Mouse (Mus musculus) C2C12 (cell line): ENCODE data around the gene Fut11.

Source experiments
- CEBPB ChIP-seq: IDR thresholded peaks from one replicate; pipeline ENCODE4 v1.6.1; 2011; ENCODE audit warnings: low read depth, mild to moderate bottlenecking, control low read depth, moderate library complexity
- CTCF ChIP-seq: IDR thresholded peaks from one replicate; pipeline ENCODE4 v1.5.1; 2011; ENCODE audit not compliant: control insufficient read depth, insufficient read depth, insufficient read length
- MAX ChIP-seq: IDR thresholded peaks from one replicate; pipeline ENCODE4 v1.6.1; 2011; ENCODE audit warnings: mild to moderate bottlenecking, control low read depth
- MYOD1 ChIP-seq: IDR thresholded peaks from one replicate; pipeline ENCODE4 v1.6.1; 2011; ENCODE audit warnings: low read depth; ENCODE audit not compliant: control insufficient read depth, insufficient read length
- USF1 ChIP-seq: IDR thresholded peaks from one replicate; pipeline ENCODE4 v1.6.1; 2011; ENCODE audit warnings: low read depth, mild to moderate bottlenecking, control low read depth, moderate library complexity

GRCm38 (mm10) chr14:20691772-20692171 lies 3.0 kb upstream of the Fut11 start:
- TF ChIP-seq CTCF (no peak), MAX (no peak), USF1 (no peak), CEBPB (no peak), MYOD1 (no peak)
